Mouse (Mus musculus): Measurements from ENCODE around the gene Cmc1. TPM values are rescaled to one million over a fixed set of nuclear protein-coding genes. Genes with fewer than 3 reads are reported as not detected.

Cmc1 gene
- polyA plus RNA-seq, 1 experiment from 2014 or later: 30.2 TPM

DNA sequence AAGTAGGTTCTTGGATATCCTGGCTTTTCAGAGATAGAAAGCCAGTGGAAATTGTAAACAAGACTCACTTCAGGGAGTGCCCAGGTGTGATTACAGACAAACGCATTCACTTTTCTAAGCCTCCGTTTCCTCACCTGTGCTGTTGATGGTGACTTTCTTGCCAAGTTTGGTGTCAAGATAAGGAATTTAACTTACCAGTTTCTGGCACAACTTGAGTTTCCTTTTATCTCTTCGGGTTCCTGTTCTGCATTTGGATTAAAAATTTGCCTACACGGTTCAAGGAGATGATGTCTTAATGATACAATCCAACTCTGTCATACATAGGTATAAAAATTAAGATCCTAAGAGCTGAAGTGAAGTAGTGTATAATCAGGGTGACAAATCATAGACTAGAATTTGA lies 107.2 kb downstream of the Cmc1 start:
- 89% methylated on average over 4 of the region's 4 CpGs for WGBS
- H3K4me1 ChIP-seq: peaks cover 12% of the 10 kb centered on the region
- H3K27me3 ChIP-seq (ENCODE audit: insufficient read depth, poor library complexity, severe bottlenecking): no peaks in the 10 kb centered on the region
- no peak overlapping the region for H3K4me3 ChIP-seq
- no peak overlapping the region for H3K27ac ChIP-seq
- no peak for DNase-seq (ENCODE audit: low spot score)
- no peaks in the 10 kb centered on the region for H3K9me3 ChIP-seq
- H3K36me3 ChIP-seq: peaks cover 9% of the 10 kb centered on the region; the same call in 1 of the 2 replicates

DNA sequence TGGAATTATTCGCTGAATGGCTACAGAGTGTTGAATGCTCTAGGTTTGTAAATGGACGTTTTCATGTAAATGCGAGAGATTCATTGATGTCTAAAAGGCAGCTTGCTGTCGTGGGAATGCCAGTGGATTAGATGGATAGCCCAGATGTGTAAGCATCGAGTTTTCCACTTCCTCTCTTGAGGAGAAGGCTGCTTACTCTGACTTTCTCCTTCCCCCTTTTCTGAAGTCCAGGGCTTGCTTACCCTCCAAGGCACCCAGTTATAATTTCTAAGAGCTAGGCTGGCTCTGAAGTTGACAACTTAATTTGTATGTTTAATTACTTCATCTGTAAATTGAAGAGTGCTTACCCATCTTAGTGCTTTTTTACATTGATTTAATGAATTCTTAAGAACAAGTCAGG lies 108.3 kb downstream of the Cmc1 start:
- Histone ChIP-seq H3K4me1 (peaks cover 12% of the 10 kb centered on the region), H3K27me3 (ENCODE audit: insufficient read depth, poor library complexity, severe bottlenecking) (no peaks in the 10 kb centered on the region), H3K27ac (0 out of 2 replicates have a peak overlapping the region, but pooled peaks have one; percentile 98), H3K36me3 (peaks cover 7% of the 10 kb centered on the region; the same call in 1 of the 2 replicates), H3K9me3 (no peaks in the 10 kb centered on the region), H3K4me3 (peak overlapping the region; percentile 83)
- no peak for DNase-seq (ENCODE audit: low spot score)
- 40% methylated on average over 5 of the region's 5 CpGs for WGBS

DNA sequence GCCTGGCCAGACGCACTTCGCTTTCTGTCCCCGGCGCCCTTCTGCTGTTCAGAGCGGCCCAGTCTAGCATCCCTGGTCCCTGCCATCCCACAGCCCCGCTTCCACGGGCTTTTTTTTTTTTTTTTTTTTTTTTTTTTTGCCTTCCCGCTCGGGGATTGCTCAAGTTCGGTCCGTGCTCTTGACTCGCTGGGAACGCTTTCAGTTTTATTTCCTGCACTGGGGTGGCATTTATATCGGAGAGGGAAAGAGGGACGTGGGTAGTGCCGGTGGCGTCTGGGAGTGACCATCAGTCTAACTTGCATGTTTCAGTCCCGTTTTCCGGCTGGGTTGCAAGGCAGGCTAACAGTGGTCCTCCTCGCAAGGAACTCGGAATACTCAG lies 109.0 kb downstream of the Cmc1 start:
- H3K9me3 ChIP-seq: no peaks in the 10 kb centered on the region
- H3K36me3 ChIP-seq: peaks cover 7% of the 10 kb centered on the region; the same call in 1 of the 2 replicates
- H3K4me3 ChIP-seq: peak overlapping the region; percentile 83
- H3K27ac ChIP-seq: peak overlapping the region; percentile 98
- WGBS: 2% methylated on average over 21 of the region's 21 CpGs
- H3K4me1 ChIP-seq: peaks cover 12% of the 10 kb centered on the region
- no peak for DNase-seq (ENCODE audit: low spot score)
- no peaks in the 10 kb centered on the region for H3K27me3 ChIP-seq (ENCODE audit: insufficient read depth, poor library complexity, severe bottlenecking)

DNA sequence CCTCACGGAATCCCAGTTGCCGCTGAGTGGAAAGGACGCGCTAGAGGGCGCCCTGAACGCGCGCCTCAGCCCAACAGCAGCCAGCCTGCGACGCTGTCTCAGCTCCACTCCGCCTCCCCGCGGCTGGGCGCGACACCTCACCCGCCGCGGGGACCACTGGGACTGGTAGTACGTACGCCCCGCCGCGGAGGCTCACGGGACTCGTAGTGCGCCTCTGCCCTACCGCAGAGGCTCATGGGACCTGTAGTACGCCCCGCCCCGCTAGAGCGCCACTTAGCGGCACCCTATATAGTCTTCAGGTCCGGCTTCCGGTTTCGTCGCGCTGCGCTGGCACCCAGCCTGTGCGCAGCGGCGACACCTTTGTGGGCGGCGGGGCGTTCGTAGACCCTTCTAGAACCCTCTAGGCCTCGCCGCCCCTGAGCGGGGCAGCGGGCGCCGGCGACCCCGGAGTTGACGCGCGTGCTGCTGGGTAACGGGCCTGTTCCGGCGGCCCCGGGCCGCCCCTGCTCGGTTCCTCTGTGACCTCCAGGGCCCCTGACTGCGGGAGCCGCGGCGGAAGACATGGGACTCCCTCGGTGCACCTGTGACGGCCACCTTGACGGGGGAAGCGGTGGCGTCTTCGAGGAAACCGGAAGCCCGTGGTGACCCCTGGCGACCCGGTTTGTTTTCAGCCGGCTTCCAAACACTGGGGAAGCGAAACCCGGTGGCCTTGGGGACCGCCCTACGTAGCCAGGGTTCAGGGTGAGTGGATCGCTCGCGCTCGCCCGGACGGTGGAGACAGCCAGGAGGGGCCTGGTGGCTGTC lies 109.6 kb downstream of the Cmc1 start, which contains the start of gene Azi2:
Azi2 (plus strand) TSS at position 282 of the 804 bp plus-strand sequence.
- Histone ChIP-seq H3K27me3 (ENCODE audit: insufficient read depth, poor library complexity, severe bottlenecking) (no peaks in the 10 kb centered on the region), H3K4me1 (peaks cover 12% of the 10 kb centered on the region), H3K4me3 (peak within 1 kb of the TSS; percentile 83), H3K27ac (peak within 1 kb of the TSS; percentile 98), H3K36me3 (peaks cover 7% of the 10 kb centered on the region; the same call in 1 of the 2 replicates), H3K9me3 (no peaks in the 10 kb centered on the region)
- peak; percentile 99 for DNase-seq (ENCODE audit: low spot score)
- WGBS: under 1% methylated on average over 87 of the region's 87 CpGs

DNA sequence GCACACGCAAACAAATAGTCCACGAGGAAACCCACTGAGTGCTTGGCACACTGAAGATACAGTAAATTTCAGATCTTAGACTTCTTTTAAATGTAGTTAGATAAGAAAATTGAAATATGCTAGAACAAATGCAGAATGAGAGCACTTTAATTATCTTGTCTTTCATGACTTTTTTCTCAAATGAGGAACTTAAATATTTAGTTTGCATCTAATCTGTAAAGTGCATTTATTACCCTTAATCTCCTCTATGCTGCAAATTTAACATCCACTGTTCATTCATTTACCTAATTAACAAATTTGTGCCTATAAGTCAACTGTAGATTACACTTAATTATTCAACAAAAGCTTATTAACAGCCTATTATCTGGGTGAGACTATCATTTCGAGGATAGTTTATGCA lies 115.0 kb downstream of the Cmc1 start:
- Histone ChIP-seq H3K27ac (no peak overlapping the region), H3K4me3 (no peak overlapping the region), H3K27me3 (ENCODE audit: insufficient read depth, poor library complexity, severe bottlenecking) (no peaks in the 10 kb centered on the region), H3K36me3 (no peaks in the 10 kb centered on the region), H3K9me3 (no peaks in the 10 kb centered on the region), H3K4me1 (0 out of 2 replicates have a peak, but pooled peaks cover 3% of the 10 kb centered on the region)
- WGBS: 83% methylated on average over 3 of the region's 3 CpGs
- DNase-seq (ENCODE audit: low spot score): no peak

DNA sequence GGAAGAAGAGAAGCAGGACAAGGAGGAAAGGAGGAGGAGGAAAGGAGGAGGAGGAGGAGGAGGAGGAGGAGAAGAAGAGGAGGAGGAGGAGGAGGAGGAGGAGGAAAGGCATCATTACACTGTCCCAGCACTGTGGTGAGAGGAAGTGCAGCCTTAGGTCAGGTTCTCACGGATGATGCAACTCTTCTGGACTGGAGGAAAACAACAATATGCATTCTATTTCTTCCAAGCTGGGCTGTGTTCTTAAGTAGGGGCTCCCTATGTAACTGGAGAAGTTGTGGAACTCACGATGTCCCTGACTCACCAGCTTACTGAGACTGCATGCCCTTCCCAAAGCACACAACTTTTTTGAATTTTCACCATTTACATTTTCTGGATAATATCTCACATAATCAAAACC lies 118.3 kb downstream of the Cmc1 start:
- WGBS: 63% methylated on average over 2 of the region's 2 CpGs
- Histone ChIP-seq H3K36me3 (no peaks in the 10 kb centered on the region), H3K27me3 (ENCODE audit: insufficient read depth, poor library complexity, severe bottlenecking) (no peaks in the 10 kb centered on the region), H3K4me3 (no peak overlapping the region), H3K9me3 (no peaks in the 10 kb centered on the region), H3K27ac (no peak overlapping the region), H3K4me1 (no peaks in the 10 kb centered on the region)
- DNase-seq (ENCODE audit: low spot score): no peak

DNA sequence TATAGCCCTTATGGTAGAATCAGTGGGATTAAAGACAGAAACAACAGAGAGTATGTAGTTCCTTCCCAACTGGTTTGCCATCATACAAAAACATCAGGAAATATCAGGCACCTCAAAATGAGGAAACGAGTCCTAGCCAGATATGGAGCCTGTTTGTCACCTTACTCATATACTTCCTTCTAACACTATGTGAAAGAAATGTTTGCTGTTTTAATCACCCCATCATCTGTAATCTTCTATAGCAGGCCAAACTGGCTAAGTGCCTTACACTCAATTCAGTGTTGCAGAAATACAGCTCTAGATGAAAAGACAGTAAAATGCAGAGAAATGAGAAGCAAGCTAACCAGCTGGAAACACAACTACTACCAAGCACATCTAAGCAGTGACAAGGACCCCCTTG lies 119.7 kb downstream of the Cmc1 start:
- 84% methylated on average over 1 of the region's 1 CpGs for WGBS
- Histone ChIP-seq H3K9me3 (no peaks in the 10 kb centered on the region), H3K4me3 (no peak overlapping the region), H3K27me3 (ENCODE audit: insufficient read depth, poor library complexity, severe bottlenecking) (no peaks in the 10 kb centered on the region), H3K27ac (no peak overlapping the region), H3K36me3 (no peaks in the 10 kb centered on the region), H3K4me1 (no peaks in the 10 kb centered on the region)
- no peak for DNase-seq (ENCODE audit: low spot score)

DNA sequence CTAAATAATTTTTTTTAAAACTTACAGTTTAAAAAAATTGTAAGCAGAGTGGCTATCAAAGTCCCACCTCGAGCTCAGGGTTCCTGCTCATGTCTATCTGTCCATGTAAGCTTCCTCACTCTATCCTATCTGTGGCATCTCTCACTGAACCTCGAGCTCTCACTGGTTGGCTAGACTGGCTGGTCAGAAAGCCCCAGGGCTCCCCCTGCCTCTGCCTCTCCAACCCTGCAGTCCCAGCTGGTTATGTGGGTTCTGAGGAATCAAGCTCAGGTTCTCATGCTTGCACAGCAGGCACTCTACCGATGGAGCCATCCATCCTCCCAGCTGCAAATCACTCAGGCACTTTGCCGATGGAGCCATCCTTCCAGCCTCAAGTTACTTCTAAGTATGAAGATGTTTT lies 120.5 kb downstream of the Cmc1 start:
- Histone ChIP-seq H3K9me3 (no peaks in the 10 kb centered on the region), H3K36me3 (no peaks in the 10 kb centered on the region)
- 41% methylated on average over 4 of the region's 4 CpGs for WGBS

DNA sequence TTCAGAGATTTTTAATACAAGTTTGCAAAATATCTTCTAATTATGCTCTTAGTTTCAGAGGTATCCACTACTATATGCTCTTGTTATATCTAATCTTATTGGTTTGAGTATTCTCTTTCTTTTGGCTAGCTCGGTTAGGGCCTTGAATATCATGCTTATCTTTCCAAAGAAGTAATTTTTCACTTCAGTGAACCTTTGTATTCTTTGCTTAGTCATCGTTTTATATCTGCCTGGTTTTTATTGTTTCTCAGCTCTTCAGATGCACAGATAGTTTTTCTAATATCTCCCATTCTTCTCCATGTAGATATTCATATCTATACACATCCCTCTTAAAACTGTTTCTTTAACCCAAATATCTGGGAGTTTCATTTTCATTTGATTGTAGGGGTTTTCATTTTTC lies 125.0 kb downstream of the Cmc1 start:
- DNase-seq (ENCODE audit: low spot score): no peak
- H3K27ac ChIP-seq: no peak overlapping the region
- no peaks in the 10 kb centered on the region for H3K4me1 ChIP-seq
- no peaks in the 10 kb centered on the region; the same call in 1 of the 2 replicates for H3K9me3 ChIP-seq
- H3K27me3 ChIP-seq (ENCODE audit: insufficient read depth, poor library complexity, severe bottlenecking): no peaks in the 10 kb centered on the region
- no peak overlapping the region for H3K4me3 ChIP-seq
- H3K36me3 ChIP-seq: no peaks in the 10 kb centered on the region
- 66% methylated on average over 2 of the region's 2 CpGs for WGBS

More for the DNA sequence above, 120.5 kb downstream of the Cmc1 start:
- no peak for DNase-seq (ENCODE audit: low spot score)
- no peak overlapping the region for H3K27ac ChIP-seq
- no peaks in the 10 kb centered on the region for H3K27me3 ChIP-seq (ENCODE audit: insufficient read depth, poor library complexity, severe bottlenecking)
- H3K4me3 ChIP-seq: no peak overlapping the region
- H3K4me1 ChIP-seq: no peaks in the 10 kb centered on the region

Other genes with a start within 250 kb of the Cmc1 start
- 68.5 and 69.0 TPM in 2 replicates for gene Azi2, start 109.7 kb downstream of the Cmc1 start, polyA plus RNA-seq (2016; fragmentation: Nextera tagmentation; extraction: Ambion mirVana)